Mouse (Mus musculus): ENCODE measurements around the gene Spats1. TPM values are rescaled to one million over a fixed set of nuclear protein-coding genes. Genes with fewer than 3 reads are reported as not detected.

Gene Spats1
- total RNA-seq, 2 experiments from 2014 or later, result 0.45 to 0.49 TPM

GRCm38 (mm10) chr17:45397541-45397940 lies 77.7 kb downstream of the Spats1 start:
- DNase-seq (ENCODE audit: low spot score), result no peak
- intact Hi-C loops (cut with DNase I), result no loop called here

- intact Hi-C loops (cut with DNase I), result no loop called here
- no peak for DNase-seq (ENCODE audit: low spot score)
These were observed 80.6 kb downstream of the Spats1 start for GRCm38 (mm10) chr17:45394612-45395011.

- intact Hi-C loops (cut with DNase I), result no loop called here
- DNase-seq (ENCODE audit: low spot score), result no peak
These were observed 81.5 kb downstream of the Spats1 start for GRCm38 (mm10) chr17:45393765-45394164.

Other genes starting within 250 kb of the Spats1 start
- 10 to 100 TPM; 36.7 to 42.8 TPM for gene Cdc5l, start 41.7 kb downstream of the Spats1 start, total RNA-seq (2021)
- gene Aars2, start 31.4 kb upstream of the Spats1 start, total RNA-seq (2021), result 10 to 100 TPM; 20.1 to 20.2 TPM
- gene Tcte1, start 48.0 kb upstream of the Spats1 start, total RNA-seq (2021), result not detected
- gene Tmem151b, start 74.3 kb upstream of the Spats1 start, total RNA-seq (2021), result under 1 TPM in 1 of 2 experiments, not detected in 1; 0.05 TPM
- 1 to 10 TPM; 1.3 to 1.4 TPM for gene Nfkbie, start 80.3 kb upstream of the Spats1 start, total RNA-seq (2021)
- gene Slc35b2, start 88.5 kb upstream of the Spats1 start, total RNA-seq (2021), result 10 to 100 TPM; 23.7 to 24.3 TPM
- 1,000 to 10,000 TPM; 1,042 to 1,257 TPM for gene Hsp90ab1, start 97.9 kb upstream of the Spats1 start, total RNA-seq (2021)
- 10 to 100 TPM; 77.9 to 78.4 TPM for gene Slc29a1, start 124.2 kb upstream of the Spats1 start, total RNA-seq (2021)
- gene Mymx, start 126.7 kb upstream of the Spats1 start, total RNA-seq (2021), result not detected
- not detected for gene Capn11, start 183.9 kb upstream of the Spats1 start, total RNA-seq (2021)
- gene Mrpl14, start 210.9 kb upstream of the Spats1 start, total RNA-seq (2021), result 100 to 1,000 TPM; 132 to 139 TPM
- 10 to 100 TPM; 83.5 to 86.1 TPM for gene Tmem63b, start 211.5 kb upstream of the Spats1 start, total RNA-seq (2021)

All from heart, postnatal 25 days (tissue).